Comparison of ENCODE assay signal across 8 mouse cellular contexts in genomic region chr19:6942764-6943163, GRCm38 (mm10). TPM values are rescaled to one million over a fixed set of nuclear protein-coding genes. Genes with fewer than 3 reads are reported as not detected.
DNase-seq lines count a peak whose midpoint lies in the region; ATAC-seq and TF ChIP-seq lines count a peak whose summit lies in the region.

No protein-coding gene starts in this region.

- DNase-seq in cerebellum, adult 9-11 months, result peak; percentile 66
- no peak for DNase-seq in cerebellum, postnatal 25 days
- DNase-seq in testis, postnatal 14 days (ENCODE audit: low spot score), result no peak
- DNase-seq in limb, embryonic 14.5 days (ENCODE audit: low spot score), result no peak
- no peak for DNase-seq in urinary bladder, adult 18-20 months (ENCODE audit: low spot score in 2 of 2)
- DNase-seq in spleen, adult 12 weeks (ENCODE audit: low spot score), result no peak

- H3K9ac ChIP-seq in limb, embryonic 14.5 days (ENCODE audit: low read depth, low read length, severe bottlenecking), result peak overlapping the region; percentile 76
- peak overlapping the region; percentile 93 for H3K9ac ChIP-seq in stomach, embryonic 16.5 days (ENCODE audit: low read length)

- no peaks in the 10 kb centered on the region for H3K36me3 ChIP-seq in testis, adult 2 months (ENCODE audit: control insufficient read depth, insufficient read depth, low read length)
- peaks cover 9% of the 10 kb centered on the region for H3K36me3 ChIP-seq in limb, embryonic 14.5 days (ENCODE audit: control insufficient read depth, insufficient read depth, low read length)
- no peaks in the 10 kb centered on the region for H3K36me3 ChIP-seq in stomach, embryonic 16.5 days (ENCODE audit: control insufficient read depth, insufficient read depth, low read length)

- H3K27me3 ChIP-seq in testis, adult 2 months (ENCODE audit: control insufficient read depth, insufficient read depth, low read length), result no peaks in the 10 kb centered on the region
- no peaks in the 10 kb centered on the region for H3K27me3 ChIP-seq in limb, embryonic 14.5 days (ENCODE audit: control insufficient read depth, insufficient read depth, low read length)
- no peaks in the 10 kb centered on the region for H3K27me3 ChIP-seq in stomach, embryonic 16.5 days (ENCODE audit: control insufficient read depth, insufficient read depth, low read length)

- H3K9me3 ChIP-seq in limb, embryonic 14.5 days (ENCODE audit: control insufficient read depth, low read length), result no peaks in the 10 kb centered on the region
- H3K9me3 ChIP-seq in stomach, embryonic 16.5 days (replicated peaks; ENCODE audit: control insufficient read depth, low read length), result no peaks in the 10 kb centered on the region

- H3K27ac ChIP-seq in testis, adult 2 months (ENCODE audit: control insufficient read depth, insufficient read depth, low read depth, low read length), result peak overlapping the region; percentile 83
- H3K27ac ChIP-seq in limb, embryonic 14.5 days (replicated peaks; ENCODE audit: low read depth, low read length), result peak overlapping the region; percentile 90
- H3K27ac ChIP-seq in stomach, embryonic 16.5 days (ENCODE audit: low read length), result peak overlapping the region; percentile 63

- TF ChIP-seq POLR2A in testis, adult 2 months (IDR thresholded peaks at IDR 0.05; ENCODE audit: control insufficient read depth, low read depth, low read length), result no peak
- no peak for TF ChIP-seq POLR2A in limb, embryonic 14.5 days (IDR thresholded peaks at IDR 0.05; ENCODE audit: borderline replicate concordance, extremely low read depth, insufficient read depth, insufficient read length)

- WGBS in limb, embryonic 14.5 days, result 28% methylated on average over 5 of the region's 5 CpGs
- WGBS in stomach, embryonic 16.5 days, result 28% methylated on average over 5 of the region's 5 CpGs

- peak overlapping the region; percentile 94 for H3K4me3 ChIP-seq in testis, adult 2 months (ENCODE audit: control insufficient read depth, low read depth, low read length)
- peak overlapping the region; percentile 65 for H3K4me3 ChIP-seq in limb, embryonic 14.5 days (replicated peaks; ENCODE audit: low read length)
- peak overlapping the region; percentile 76 for H3K4me3 ChIP-seq in stomach, embryonic 16.5 days (replicated peaks; ENCODE audit: low read length)

- no peak for ATAC-seq in limb, embryonic 14.5 days (ENCODE audit: low FRiP score, low read depth)
- no peak; the same call in 1 of the 2 replicates for ATAC-seq in stomach, embryonic 16.5 days (ENCODE audit: insufficient read depth, low FRiP score)

- H3K4me1 ChIP-seq in testis, adult 2 months (ENCODE audit: control insufficient read depth, insufficient read depth, low read length), result peaks cover 17% of the 10 kb centered on the region
- peaks cover 13% of the 10 kb centered on the region for H3K4me1 ChIP-seq in limb, embryonic 14.5 days (ENCODE audit: control insufficient read depth, insufficient read depth, low read length)
- peaks cover 21% of the 10 kb centered on the region for H3K4me1 ChIP-seq in stomach, embryonic 16.5 days (ENCODE audit: control insufficient read depth, insufficient read depth, low read length)

- peak overlapping the region; percentile 80 for H3K4me2 ChIP-seq in limb, embryonic 14.5 days (replicated peaks; ENCODE audit: low read depth, low read length, severe bottlenecking)
- H3K4me2 ChIP-seq in stomach, embryonic 16.5 days (ENCODE audit: low read depth, low read length), result peak overlapping the region; percentile 98

- no peak for TF ChIP-seq CTCF in testis, adult 2 months (IDR thresholded peaks at IDR 0.05; ENCODE audit: control insufficient read depth, insufficient read depth, insufficient replicate concordance, low read depth, low read length)

RNA-seq across cellular contexts. Expression of gene Gpr137, which starts 0.5 kb away (rescaled TPM):
- polyA plus RNA-seq in testis, adult 2 months (2012; rRNA removed), result 205 and 212 TPM in 2 replicates
- 56.8 and 72.3 TPM in 2 replicates for polyA plus RNA-seq in limb, embryonic 14.5 days (2012; rRNA removed)
- 28.5 and 31.8 TPM in 2 replicates for polyA plus RNA-seq in limb, embryonic 14.5 days (2014; fragmentation: Nextera tagmentation; extraction: Ambion mirVana)
- 20.2 and 22.1 TPM in 2 replicates for polyA plus RNA-seq in stomach, embryonic 16.5 days (2015; fragmentation: Nextera tagmentation; extraction: Ambion mirVana)

RNA-seq across cellular contexts. Expression of gene Bad, which starts 1.1 kb away (rescaled TPM):
- 78.8 and 91.6 TPM in 2 replicates for polyA plus RNA-seq in testis, adult 2 months (2012; rRNA removed)
- polyA plus RNA-seq in limb, embryonic 14.5 days (2012; rRNA removed), result 75.1 and 76.5 TPM in 2 replicates
- polyA plus RNA-seq in limb, embryonic 14.5 days (2014; fragmentation: Nextera tagmentation; extraction: Ambion mirVana), result 77.5 and 80.8 TPM in 2 replicates
- 87.1 and 89.0 TPM in 2 replicates for polyA plus RNA-seq in stomach, embryonic 16.5 days (2015; fragmentation: Nextera tagmentation; extraction: Ambion mirVana)

RNA-seq across cellular contexts. Expression of gene Kcnk4, which starts 8.4 kb away (rescaled TPM):
- polyA plus RNA-seq in testis, adult 2 months (2012; rRNA removed), result 1.3 and 1.5 TPM in 2 replicates
- polyA plus RNA-seq in limb, embryonic 14.5 days (2012; rRNA removed), result 0.91 and 1.1 TPM in 2 replicates
- 1.1 TPM in 2 replicates for polyA plus RNA-seq in limb, embryonic 14.5 days (2014; fragmentation: Nextera tagmentation; extraction: Ambion mirVana)
- 0.68 and 0.79 TPM in 2 replicates for polyA plus RNA-seq in stomach, embryonic 16.5 days (2015; fragmentation: Nextera tagmentation; extraction: Ambion mirVana)

RNA-seq across cellular contexts. Expression of gene Catsperz, which starts 17.6 kb away (rescaled TPM):
- polyA plus RNA-seq in testis, adult 2 months (2012; rRNA removed), result 1,294 and 1,426 TPM in 2 replicates
- 2.8 and 5.6 TPM in 2 replicates for polyA plus RNA-seq in limb, embryonic 14.5 days (2012; rRNA removed)
- polyA plus RNA-seq in limb, embryonic 14.5 days (2014; fragmentation: Nextera tagmentation; extraction: Ambion mirVana), result 3.6 and 5.4 TPM in 2 replicates
- 1.8 and 2.8 TPM in 2 replicates for polyA plus RNA-seq in stomach, embryonic 16.5 days (2015; fragmentation: Nextera tagmentation; extraction: Ambion mirVana)

RNA-seq across cellular contexts. Expression of gene Esrra, which starts 21.2 kb away (rescaled TPM):
- 13.3 and 16.6 TPM in 2 replicates for polyA plus RNA-seq in testis, adult 2 months (2012; rRNA removed)
- 20.3 and 25.5 TPM in 2 replicates for polyA plus RNA-seq in limb, embryonic 14.5 days (2012; rRNA removed)
- 3.4 and 5.1 TPM in 2 replicates for polyA plus RNA-seq in limb, embryonic 14.5 days (2014; fragmentation: Nextera tagmentation; extraction: Ambion mirVana)
- polyA plus RNA-seq in stomach, embryonic 16.5 days (2015; fragmentation: Nextera tagmentation; extraction: Ambion mirVana), result 17.8 and 18.0 TPM in 2 replicates
